Mouse (Mus musculus): ENCODE data around the gene Tmem132a. TPM values are rescaled to one million over a fixed set of nuclear protein-coding genes. Genes with fewer than 3 reads are reported as not detected.

Gene Tmem132a
- polyA plus RNA-seq, 1 experiment = 23.5 TPM

DNA sequence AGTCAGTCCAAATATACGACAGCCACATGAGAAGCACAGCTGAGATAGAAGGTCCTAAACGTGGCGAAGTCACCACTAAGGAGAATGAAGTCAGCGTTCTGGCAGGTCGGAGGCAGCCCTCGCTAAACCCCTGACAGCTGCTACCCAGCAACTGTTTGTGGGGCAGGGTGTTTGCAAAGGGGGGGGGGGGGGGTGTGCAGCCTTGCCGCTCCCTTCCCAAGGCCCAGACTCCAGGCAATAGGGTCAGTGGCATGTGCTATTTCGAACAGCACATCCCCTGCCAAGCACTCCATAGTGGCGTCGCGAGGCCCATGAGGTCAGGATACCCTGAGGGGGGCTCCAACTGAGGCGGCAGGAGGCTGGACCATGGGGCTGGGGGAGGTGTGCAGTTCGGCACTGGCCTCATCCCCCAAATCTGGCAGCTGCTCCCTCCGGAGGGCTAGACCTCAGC lies 11.3 kb upstream of the Tmem132a start:
- TF ChIP-seq CTCF (IDR thresholded peaks at IDR 0.05; ENCODE audit: insufficient read depth, low read length) = no peak
- no peak for TF ChIP-seq POLR2A (IDR thresholded peaks at IDR 0.05; ENCODE audit: borderline replicate concordance, extremely low read depth, low read depth, low read length)
- no peak for DNase-seq
- 0% methylated on average over 14 of the region's 14 CpGs for WGBS
- Histone ChIP-seq H3K4me1 (ENCODE audit: control insufficient read depth, insufficient read depth, low read length) (peaks cover 9% of the 10 kb centered on the region), H3K4me3 (replicated peaks; ENCODE audit: extremely low read depth, low read depth, low read length) (peak overlapping the region; percentile 80)

DNA sequence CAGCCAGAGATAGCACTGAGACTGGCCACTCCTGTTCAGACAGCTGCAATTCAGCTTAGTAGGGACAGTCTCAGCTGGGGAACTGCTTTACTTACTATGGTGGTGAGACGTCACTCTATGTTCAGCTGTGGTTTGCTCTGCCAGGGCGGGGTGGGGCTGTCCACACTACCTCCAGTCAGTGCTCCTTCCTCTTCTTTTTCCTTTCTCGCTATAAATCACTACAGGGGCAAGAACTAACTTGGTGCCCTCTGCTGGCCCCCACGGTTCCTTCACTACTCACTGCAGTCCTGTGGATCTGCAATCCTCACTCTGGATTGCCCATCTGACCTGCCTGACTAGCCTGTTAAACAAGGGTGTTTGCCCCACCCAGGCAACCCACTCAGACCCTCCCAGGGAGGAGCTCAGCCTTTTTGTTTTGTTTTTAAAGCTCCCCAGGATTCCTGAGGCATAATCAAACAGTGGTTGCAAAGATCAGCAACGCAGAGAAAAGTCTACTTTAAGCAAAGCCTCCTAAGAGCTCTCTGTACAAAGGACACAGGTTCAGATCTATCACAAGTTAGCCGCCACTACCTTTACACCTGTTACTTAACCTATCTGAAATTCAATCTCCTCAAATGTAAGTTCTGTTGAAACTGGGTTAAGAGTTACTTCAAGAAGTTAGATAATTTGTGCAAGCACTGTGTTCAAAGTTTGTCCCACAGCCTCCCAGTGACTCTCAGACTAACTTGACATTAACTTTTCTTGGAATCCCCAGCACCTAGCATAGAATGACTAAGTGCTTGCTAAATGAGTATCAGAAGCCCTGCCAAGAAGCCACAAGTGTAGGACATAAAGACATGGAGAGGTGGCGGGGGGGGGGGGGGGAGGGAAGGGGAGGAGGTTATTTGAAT lies 10.6 kb upstream of the Tmem132a start:
- TF ChIP-seq CTCF (IDR thresholded peaks at IDR 0.05; ENCODE audit: insufficient read depth, low read length) (peak; percentile 39), POLR2A (IDR thresholded peaks at IDR 0.05; ENCODE audit: borderline replicate concordance, extremely low read depth, low read depth, low read length) (no peak)
- peaks cover 9% of the 10 kb centered on the region for H3K4me1 ChIP-seq (ENCODE audit: control insufficient read depth, insufficient read depth, low read length)
- peak; percentile 60 for DNase-seq
- H3K4me3 ChIP-seq (replicated peaks; ENCODE audit: extremely low read depth, low read depth, low read length) = peak overlapping the region; percentile 4
- WGBS = 14% methylated on average over 7 of the region's 7 CpGs

DNA sequence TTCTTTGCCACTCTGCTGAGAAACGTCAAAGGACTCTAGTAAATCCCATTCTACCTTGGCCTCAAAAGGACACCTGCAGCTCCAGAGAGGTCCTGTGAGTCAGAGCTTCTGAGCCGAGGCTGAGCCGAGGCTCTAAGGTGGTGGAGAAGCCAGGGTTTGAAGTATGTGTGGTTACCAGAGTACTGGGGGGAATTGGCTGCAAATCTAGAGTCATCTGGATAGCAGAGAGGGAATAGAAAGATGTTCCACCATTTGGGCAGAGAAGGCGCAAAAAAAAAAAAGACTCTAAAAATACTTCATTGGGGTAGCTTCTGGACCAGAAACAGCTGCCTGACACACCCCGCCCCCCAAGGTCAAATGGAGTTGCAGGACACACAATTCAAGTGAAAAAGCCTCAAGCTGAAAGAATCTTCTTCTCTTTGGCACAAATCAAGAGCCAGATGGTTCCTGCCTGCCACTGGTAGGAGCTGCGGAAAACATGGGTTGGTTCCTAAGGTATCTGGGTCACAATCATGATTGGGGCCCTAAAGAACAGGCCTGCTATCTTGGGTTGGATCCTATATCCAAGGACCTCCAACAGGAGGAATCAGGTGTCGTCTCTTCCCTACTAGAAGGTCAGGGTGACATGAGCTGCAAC lies 8.6 kb upstream of the Tmem132a start:
- no peak for DNase-seq
- H3K4me3 ChIP-seq (replicated peaks; ENCODE audit: extremely low read depth, low read depth, low read length) = no peak overlapping the region
- H3K4me1 ChIP-seq (ENCODE audit: control insufficient read depth, insufficient read depth, low read length) = peaks cover 9% of the 10 kb centered on the region
- no peak for TF ChIP-seq CTCF (IDR thresholded peaks at IDR 0.05; ENCODE audit: insufficient read depth, low read length)
- no peak for TF ChIP-seq POLR2A (IDR thresholded peaks at IDR 0.05; ENCODE audit: borderline replicate concordance, extremely low read depth, low read depth, low read length)
- WGBS = 69% methylated on average over 7 of the region's 7 CpGs

DNA sequence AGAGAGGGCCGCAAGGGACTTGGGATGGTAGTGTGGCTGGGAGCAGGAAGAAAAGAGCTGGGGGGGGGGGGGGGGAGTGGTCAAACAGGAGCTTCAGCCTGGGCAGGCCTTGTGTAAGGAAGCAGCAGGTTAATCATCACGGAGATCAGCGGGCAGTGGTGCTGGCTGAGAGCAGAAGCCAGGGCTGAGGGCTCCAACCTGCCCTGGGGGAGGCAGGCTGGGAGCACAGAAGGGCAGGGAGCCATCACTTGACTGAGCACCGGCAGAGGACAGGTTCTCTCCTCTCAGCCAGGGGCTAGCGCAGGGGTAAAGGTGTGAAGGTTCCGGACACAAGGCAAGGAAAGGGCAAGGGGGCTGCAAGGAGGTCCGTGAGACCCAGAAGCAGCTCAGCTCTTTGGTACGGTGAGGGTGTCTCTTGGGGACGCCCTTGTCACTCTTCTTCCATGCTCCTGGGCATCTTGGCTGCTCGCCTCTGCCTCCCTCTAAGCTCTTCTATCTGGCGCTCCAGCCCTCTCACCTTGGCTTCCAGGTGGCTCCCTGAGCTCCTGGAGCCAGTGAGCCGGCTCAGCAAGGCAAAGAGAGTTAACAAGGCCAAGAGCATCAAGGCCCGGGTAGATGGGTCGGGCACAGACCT lies 1.7 kb upstream of the Tmem132a start:
- WGBS = 74% methylated on average over 14 of the region's 14 CpGs
- no peak overlapping the region for H3K4me3 ChIP-seq (replicated peaks; ENCODE audit: extremely low read depth, low read depth, low read length)
- DNase-seq = no peak
- peaks cover 5% of the 10 kb centered on the region; the same call in 1 of the 2 replicates for H3K4me1 ChIP-seq (ENCODE audit: control insufficient read depth, insufficient read depth, low read length)
- TF ChIP-seq POLR2A (IDR thresholded peaks at IDR 0.05; ENCODE audit: borderline replicate concordance, extremely low read depth, low read depth, low read length) (no peak), CTCF (IDR thresholded peaks at IDR 0.05; ENCODE audit: insufficient read depth, low read length) (no peak)

DNA sequence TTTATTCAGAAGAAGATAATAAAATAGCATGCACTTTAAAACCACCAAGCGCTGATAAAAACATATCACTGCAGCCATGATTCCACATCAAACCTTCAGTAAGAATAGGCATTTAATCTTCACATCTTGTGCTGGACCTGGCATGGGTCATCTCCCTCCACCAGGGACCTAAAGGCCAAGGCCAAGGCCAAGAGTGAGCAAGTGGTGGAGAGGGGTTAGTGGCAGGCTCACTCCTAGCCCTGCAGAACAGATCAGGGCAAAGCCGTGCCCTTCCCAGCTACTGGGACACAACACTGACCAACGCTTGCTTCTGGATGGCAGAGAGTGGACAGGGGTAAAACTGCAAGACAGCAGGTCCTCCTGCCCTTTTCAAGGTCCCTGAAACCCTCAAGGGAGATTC lies 936 bp upstream of the Tmem132a start:
- WGBS = 89% methylated on average over 3 of the region's 3 CpGs
- Histone ChIP-seq H3K4me1 (ENCODE audit: control insufficient read depth, insufficient read depth, low read length) (peaks cover 5% of the 10 kb centered on the region; the same call in 1 of the 2 replicates), H3K4me3 (replicated peaks; ENCODE audit: extremely low read depth, low read depth, low read length) (no peak overlapping the region)
- TF ChIP-seq CTCF (IDR thresholded peaks at IDR 0.05; ENCODE audit: insufficient read depth, low read length) = no peak
- no peak for TF ChIP-seq POLR2A (IDR thresholded peaks at IDR 0.05; ENCODE audit: borderline replicate concordance, extremely low read depth, low read depth, low read length)
- no peak for DNase-seq

DNA sequence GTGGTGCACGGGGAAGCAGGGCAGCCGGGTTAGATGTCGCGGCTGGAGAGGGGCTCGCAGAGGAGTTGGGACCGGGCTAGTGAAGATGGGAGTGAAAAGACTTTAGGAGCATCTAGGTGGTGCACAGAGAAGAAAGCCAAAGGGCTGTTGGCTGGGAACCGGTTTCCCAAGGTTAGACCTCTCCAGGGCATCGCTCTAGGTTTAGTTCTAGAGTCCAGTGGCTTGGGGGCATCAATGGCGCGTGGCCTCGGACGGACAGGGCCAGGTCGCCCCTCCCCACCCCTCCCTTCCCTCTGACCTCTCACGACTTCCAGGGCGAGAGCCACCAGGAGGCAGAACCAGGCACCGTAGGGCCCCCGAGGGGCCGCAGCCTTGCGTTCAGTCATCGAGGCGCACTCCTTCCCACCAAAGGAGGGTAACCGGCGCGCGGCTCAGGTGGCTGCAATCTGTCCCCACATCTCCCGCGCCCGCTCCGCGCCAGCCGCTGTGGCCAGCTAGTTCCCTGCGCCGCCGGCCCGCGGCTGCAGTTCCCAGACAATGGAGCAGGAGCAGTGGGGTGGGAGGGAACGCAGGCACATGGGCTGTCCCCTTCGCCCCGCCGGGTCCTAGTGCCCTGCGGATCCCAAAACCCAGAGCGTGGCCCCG lies 377 bp downstream of the Tmem132a start:
- peaks cover 5% of the 10 kb centered on the region; the same call in 1 of the 2 replicates for H3K4me1 ChIP-seq (ENCODE audit: control insufficient read depth, insufficient read depth, low read length)
- under 1% methylated on average over 43 of the region's 43 CpGs for WGBS
- peak; percentile 28; the same call in 1 of the 2 replicates for TF ChIP-seq POLR2A (IDR thresholded peaks at IDR 0.05; ENCODE audit: borderline replicate concordance, extremely low read depth, low read depth, low read length)
- TF ChIP-seq CTCF (IDR thresholded peaks at IDR 0.05; ENCODE audit: insufficient read depth, low read length) = no peak
- DNase-seq = peak; percentile 66
- peak overlapping the region; percentile 72 for H3K4me3 ChIP-seq (replicated peaks; ENCODE audit: extremely low read depth, low read depth, low read length)

DNA sequence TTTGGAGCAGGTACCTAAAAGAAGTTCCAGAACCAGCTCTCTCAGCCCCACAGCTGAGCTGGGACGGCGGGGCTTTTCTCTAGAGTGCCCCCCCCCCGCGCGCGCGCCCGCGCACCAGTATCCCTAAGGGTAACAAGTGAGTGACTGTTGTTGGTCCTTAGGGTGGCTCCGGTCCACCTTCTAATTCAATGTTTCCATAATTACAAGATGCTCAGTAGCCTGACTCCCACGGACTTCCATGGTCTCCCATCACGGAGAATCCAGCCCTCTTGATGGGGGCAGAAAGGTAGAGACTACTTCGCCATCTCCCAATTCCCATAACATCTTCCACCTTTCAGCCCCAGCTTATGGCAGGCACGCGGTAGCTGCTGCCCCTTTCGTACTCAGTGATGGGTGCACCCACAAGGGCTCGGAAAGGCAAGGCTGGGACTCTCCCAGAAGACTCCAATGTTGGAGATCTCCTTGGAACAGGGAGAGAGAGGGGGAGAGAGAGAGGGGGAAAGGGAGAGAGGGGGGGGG lies 1.1 kb downstream of the Tmem132a start:
- Histone ChIP-seq H3K4me3 (replicated peaks; ENCODE audit: extremely low read depth, low read depth, low read length) (peak overlapping the region; percentile 72), H3K4me1 (ENCODE audit: control insufficient read depth, insufficient read depth, low read length) (peaks cover 5% of the 10 kb centered on the region; the same call in 1 of the 2 replicates)
- DNase-seq = no peak
- 1% methylated on average over 17 of the region's 17 CpGs for WGBS
- TF ChIP-seq CTCF (IDR thresholded peaks at IDR 0.05; ENCODE audit: insufficient read depth, low read length) (no peak), POLR2A (IDR thresholded peaks at IDR 0.05; ENCODE audit: borderline replicate concordance, extremely low read depth, low read depth, low read length) (no peak)

DNA sequence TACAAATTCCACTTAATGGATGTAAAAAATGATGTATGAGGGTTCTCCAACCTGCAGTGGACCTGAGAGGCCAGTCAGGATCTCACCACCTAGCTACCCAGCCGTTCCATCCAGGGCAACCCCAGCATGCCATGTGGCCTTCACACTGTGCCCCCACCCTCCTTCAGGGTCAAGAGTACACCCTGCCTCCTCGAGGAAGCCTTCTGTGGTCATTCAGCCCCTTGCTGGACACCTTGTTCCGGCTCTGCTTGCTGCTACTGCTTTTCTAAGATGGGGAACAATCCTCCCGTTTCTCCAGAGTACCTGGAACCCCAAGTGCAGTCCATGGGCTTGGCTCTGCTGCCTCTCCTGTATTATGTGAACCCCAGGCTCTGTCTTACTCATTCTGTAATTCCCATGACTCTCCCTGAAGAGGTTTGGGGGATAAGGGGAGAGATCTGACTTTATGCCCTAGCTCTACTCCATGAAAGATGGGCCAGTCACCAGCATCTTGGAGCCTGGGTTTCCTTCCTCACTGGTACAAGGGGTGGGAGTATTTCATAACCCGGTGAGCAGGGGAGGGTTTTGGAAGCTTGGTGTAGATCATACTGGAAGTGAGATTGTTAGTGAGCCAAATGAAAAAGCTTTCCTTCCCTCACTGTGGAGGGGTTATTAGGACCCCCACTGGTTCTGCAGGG lies 1.7 kb downstream of the Tmem132a start:
- no peak for TF ChIP-seq POLR2A (IDR thresholded peaks at IDR 0.05; ENCODE audit: borderline replicate concordance, extremely low read depth, low read depth, low read length)
- no peak for TF ChIP-seq CTCF (IDR thresholded peaks at IDR 0.05; ENCODE audit: insufficient read depth, low read length)
- 38% methylated on average over 5 of the region's 5 CpGs for WGBS
- Histone ChIP-seq H3K4me3 (replicated peaks; ENCODE audit: extremely low read depth, low read depth, low read length) (no peak overlapping the region), H3K4me1 (ENCODE audit: control insufficient read depth, insufficient read depth, low read length) (peaks cover 5% of the 10 kb centered on the region; the same call in 1 of the 2 replicates)
- no peak for DNase-seq
